Mouse (Mus musculus) intestine, embryonic 16.5 days (tissue): Measurements from ENCODE around the gene Hivep3. TPM values are rescaled to one million over a fixed set of nuclear protein-coding genes. Genes with fewer than 3 reads are reported as not detected.

Source experiments
- ATAC-seq: fragments of 200-750 bp; cut with Nextera tagmentation; 2 replicates; pipeline ENCODE4 v1.8.0; 2017; ENCODE audit warnings: moderate TSS enrichment, moderate library complexity
- H3K27ac ChIP-seq: fragments of 300-500 bp; sonication (generic); 2 replicates; pipeline ENCODE4 v1.5.1; 2014; ENCODE audit warnings: mild to moderate bottlenecking, low read length
- H3K27me3 ChIP-seq: fragments of 300-500 bp; sonication (generic); replicated peaks from 2 replicates; pipeline ENCODE4 v1.6.1; 2014; ENCODE audit warnings: low read length, control low read depth, mixed read lengths; ENCODE audit not compliant: control insufficient read depth, insufficient read depth
- H3K36me3 ChIP-seq: fragments of 300-500 bp; sonication (generic); 2 replicates; pipeline ENCODE4 v1.6.1; 2014; ENCODE audit warnings: low read length, control low read depth; ENCODE audit not compliant: control insufficient read depth, insufficient read depth
- H3K4me1 ChIP-seq: fragments of 300-500 bp; sonication (generic); 2 replicates; pipeline ENCODE4 v1.6.1; 2014; ENCODE audit warnings: low read length, control low read depth, mixed read lengths; ENCODE audit not compliant: control insufficient read depth, insufficient read depth
- H3K4me2 ChIP-seq: fragments of 300-500 bp; sonication (generic); 2 replicates; pipeline ENCODE4 v1.6.1; 2014; ENCODE audit warnings: low read depth, low read length, control low read depth
- H3K4me3 ChIP-seq: fragments of 300-500 bp; sonication (generic); 2 replicates; pipeline ENCODE4 v1.5.1; 2014; ENCODE audit warnings: mild to moderate bottlenecking, low read length
- H3K9ac ChIP-seq: fragments of 300-500 bp; sonication (generic); 2 replicates; pipeline ENCODE4 v1.6.1; 2014; ENCODE audit warnings: low read depth, low read length
- H3K9me3 ChIP-seq: fragments of 300-500 bp; sonication (generic); 2 replicates; pipeline ENCODE4 v1.6.1; 2016; ENCODE audit warnings: low read length, control low read depth; ENCODE audit not compliant: control insufficient read depth
- WGBS: fragments of 180-500 bp; shearing (Covaris S2); extraction: QIAGEN DNeasy Blood & Tissue Kit; methylation state at CpG from one replicate; pipeline ENCODE4 v1.1.7; 2014; 5-methylcytosine and 5-hydroxymethylcytosine counted together
- polyA plus RNA-seq: library from polyadenylated mRNA; unstranded; fragments of >200 nt; fragmentation: Nextera tagmentation; extraction: Ambion mirVana; gene quantifications from 2 replicates; pipeline ENCODE4 v1.2.1, GENCODE M21; 2015

Hivep3 gene
- polyA plus RNA-seq, 1 experiment from 2014 or later, result 4.4 TPM

- H3K4me2 ChIP-seq, result no peak overlapping the region
- no peaks in the 10 kb centered on the region for H3K9me3 ChIP-seq
- no peak for ATAC-seq
- no peak overlapping the region for H3K9ac ChIP-seq
- no peaks in the 10 kb centered on the region; the same call in 1 of the 2 replicates for H3K4me1 ChIP-seq
- H3K27ac ChIP-seq, result no peak overlapping the region
- no peaks in the 10 kb centered on the region for H3K36me3 ChIP-seq
- no peak overlapping the region for H3K4me3 ChIP-seq
- WGBS, result 85% methylated on average over 6 of the region's 6 CpGs
- no peaks in the 10 kb centered on the region for H3K27me3 ChIP-seq
These were observed 17.2 kb downstream of the Hivep3 start for GRCm38 (mm10) chr4:119750681-119751211.

- Histone ChIP-seq H3K9ac (no peak overlapping the region), H3K9me3 (no peaks in the 10 kb centered on the region), H3K27me3 (no peaks in the 10 kb centered on the region), H3K4me1 (no peaks in the 10 kb centered on the region; the same call in 1 of the 2 replicates), H3K27ac (no peak overlapping the region), H3K4me3 (no peak overlapping the region), H3K4me2 (no peak overlapping the region), H3K36me3 (no peaks in the 10 kb centered on the region)
- no peak for ATAC-seq
- WGBS, result 58% methylated on average over 2 of the region's 2 CpGs
These were observed 17.9 kb downstream of the Hivep3 start for GRCm38 (mm10) chr4:119751408-119752006.

GRCm38 (mm10) chr4:119759574-119760233 lies 26.1 kb downstream of the Hivep3 start:
- H3K4me3 ChIP-seq, result no peak overlapping the region
- no peaks in the 10 kb centered on the region for H3K36me3 ChIP-seq
- H3K4me2 ChIP-seq, result no peak overlapping the region
- WGBS, result 88% methylated on average over 4 of the region's 4 CpGs
- H3K9me3 ChIP-seq, result no peaks in the 10 kb centered on the region
- ATAC-seq, result no peak
- no peaks in the 10 kb centered on the region for H3K27me3 ChIP-seq
- no peak overlapping the region for H3K9ac ChIP-seq
- H3K27ac ChIP-seq, result no peak overlapping the region
- H3K4me1 ChIP-seq, result no peaks in the 10 kb centered on the region

GRCm38 (mm10) chr4:119760820-119761219 lies 27.2 kb downstream of the Hivep3 start:
- no peaks in the 10 kb centered on the region for H3K36me3 ChIP-seq
- no peaks in the 10 kb centered on the region for H3K9me3 ChIP-seq
- no peak for ATAC-seq
- no peak overlapping the region for H3K4me2 ChIP-seq
- H3K9ac ChIP-seq, result no peak overlapping the region
- no peak overlapping the region for H3K27ac ChIP-seq
- WGBS, result 72% methylated on average over 7 of the region's 7 CpGs
- H3K4me3 ChIP-seq, result no peak overlapping the region
- no peaks in the 10 kb centered on the region for H3K27me3 ChIP-seq
- no peaks in the 10 kb centered on the region for H3K4me1 ChIP-seq

- Histone ChIP-seq H3K36me3 (no peaks in the 10 kb centered on the region), H3K4me1 (no peaks in the 10 kb centered on the region), H3K27ac (no peak overlapping the region), H3K27me3 (no peaks in the 10 kb centered on the region), H3K4me2 (no peak overlapping the region), H3K9ac (no peak overlapping the region), H3K9me3 (no peaks in the 10 kb centered on the region), H3K4me3 (no peak overlapping the region)
- WGBS, result 78% methylated on average over 9 of the region's 9 CpGs
- ATAC-seq, result no peak
These were observed 28.0 kb downstream of the Hivep3 start for GRCm38 (mm10) chr4:119761459-119762121.

- Histone ChIP-seq H3K9me3 (no peaks in the 10 kb centered on the region), H3K27me3 (no peaks in the 10 kb centered on the region), H3K36me3 (no peaks in the 10 kb centered on the region), H3K4me2 (no peak overlapping the region), H3K4me1 (no peaks in the 10 kb centered on the region), H3K27ac (no peak overlapping the region), H3K4me3 (no peak overlapping the region), H3K9ac (no peak overlapping the region)
- no peak for ATAC-seq
- 83% methylated on average over 2 of the region's 2 CpGs for WGBS
These were observed 28.6 kb downstream of the Hivep3 start for GRCm38 (mm10) chr4:119762171-119762570.

- 85% methylated on average over 3 of the region's 3 CpGs for WGBS
- no peaks in the 10 kb centered on the region for H3K4me1 ChIP-seq
These were observed 34.5 kb downstream of the Hivep3 start for GRCm38 (mm10) chr4:119768046-119768445.

GRCm38 (mm10) chr4:119775913-119776312 lies 42.3 kb downstream of the Hivep3 start:
- Histone ChIP-seq H3K27ac (no peak overlapping the region), H3K36me3 (no peaks in the 10 kb centered on the region), H3K4me1 (no peaks in the 10 kb centered on the region), H3K27me3 (no peaks in the 10 kb centered on the region), H3K4me2 (no peak overlapping the region), H3K4me3 (no peak overlapping the region), H3K9ac (no peak overlapping the region), H3K9me3 (no peaks in the 10 kb centered on the region)
- 78% methylated on average over 3 of the region's 3 CpGs for whole genome bisulfite sequencing
- ATAC-seq, result no peak

More at GRCm38 (mm10) chr4:119768046-119768445, 34.5 kb downstream of the Hivep3 start:
- Histone ChIP-seq H3K4me3 (no peak overlapping the region), H3K36me3 (no peaks in the 10 kb centered on the region), H3K9ac (no peak overlapping the region), H3K27ac (no peak overlapping the region), H3K27me3 (no peaks in the 10 kb centered on the region), H3K9me3 (no peaks in the 10 kb centered on the region), H3K4me2 (no peak overlapping the region)
- no peak for ATAC-seq

GRCm38 (mm10) chr4:119777146-119777545 lies 43.6 kb downstream of the Hivep3 start:
- H3K27ac ChIP-seq, result no peak overlapping the region
- no peak overlapping the region for H3K4me3 ChIP-seq
- H3K36me3 ChIP-seq, result no peaks in the 10 kb centered on the region
- no peak for ATAC-seq
- no peak overlapping the region for H3K9ac ChIP-seq
- H3K4me1 ChIP-seq, result no peaks in the 10 kb centered on the region
- H3K9me3 ChIP-seq, result no peaks in the 10 kb centered on the region
- no peaks in the 10 kb centered on the region for H3K27me3 ChIP-seq
- 75% methylated on average over 3 of the region's 3 CpGs for WGBS
- H3K4me2 ChIP-seq, result no peak overlapping the region
